Mouse (Mus musculus) skeletal muscle tissue, adult 2 months (tissue): Measurements from ENCODE around the gene Itgb8.

Experiments used
- DNase-seq: peaks from one replicate; pipeline ENCODE4 v3.0.0-alpha.2; 2012; ENCODE audit warnings: low read depth, low spot score

Itgb8 gene

GRCm38 (mm10) chr12:119146031-119146430 is 92.6 kb downstream of the Itgb8 start:
- no peak for DNase-seq

- DNase-seq = no peak
These were observed 100.7 kb downstream of the Itgb8 start for GRCm38 (mm10) chr12:119137946-119138345.

GRCm38 (mm10) chr12:119113522-119114135 is 125.0 kb downstream of the Itgb8 start:
- DNase-seq = no peak

GRCm38 (mm10) chr12:119110091-119110490 is 128.5 kb downstream of the Itgb8 start:
- no peak for DNase-seq
